Mouse (Mus musculus) kidney, embryonic 15.5 days (tissue): Measurements from ENCODE around the gene Msl1. TPM values are rescaled to one million over a fixed set of nuclear protein-coding genes. Genes with fewer than 3 reads are reported as not detected.
A peak's percentile ranks its signal among the peaks of the same experiment; 100 is the strongest.

Source experiments
- ATAC-seq: fragments of 200-750 bp; cut with Nextera tagmentation; replicated peaks from 2 replicates; pipeline ENCODE4 v1.8.0; 2017; ENCODE audit warnings: moderate TSS enrichment; ENCODE audit not compliant: low FRiP score
- H3K27ac ChIP-seq: fragments of 300-500 bp; sonication (generic); 2 replicates; pipeline ENCODE4 v1.5.1; 2015; ENCODE audit warnings: mild to moderate bottlenecking, inconsistent platforms
- H3K27me3 ChIP-seq: fragments of 300-500 bp; sonication (generic); 2 replicates; pipeline ENCODE4 v1.6.1; 2015; ENCODE audit warnings: inconsistent platforms
- H3K36me3 ChIP-seq: fragments of 300-500 bp; sonication (generic); 2 replicates; pipeline ENCODE4 v1.6.1; 2015; ENCODE audit warnings: inconsistent platforms
- H3K4me1 ChIP-seq: fragments of 300-500 bp; sonication (generic); 2 replicates; pipeline ENCODE4 v1.6.1; 2015; ENCODE audit warnings: inconsistent platforms
- H3K4me2 ChIP-seq: fragments of 300-500 bp; sonication (generic); 2 replicates; pipeline ENCODE4 v1.6.1; 2015; ENCODE audit warnings: moderate library complexity, mild to moderate bottlenecking, inconsistent platforms
- H3K4me3 ChIP-seq: fragments of 300-500 bp; sonication (generic); replicated peaks from 2 replicates; pipeline ENCODE4 v1.5.1; 2015; ENCODE audit warnings: mild to moderate bottlenecking, inconsistent platforms
- H3K9ac ChIP-seq: fragments of 300-500 bp; sonication (generic); 2 replicates; pipeline ENCODE4 v1.6.1; 2015; ENCODE audit warnings: mild to moderate bottlenecking, inconsistent platforms
- H3K9me3 ChIP-seq: fragments of 300-500 bp; sonication (generic); replicated peaks from 2 replicates; pipeline ENCODE4 v1.6.1; 2016; ENCODE audit warnings: inconsistent platforms
- WGBS: fragments of 180-500 bp; shearing (Covaris S2); methylation state at CpG from one replicate; pipeline ENCODE4 v1.1.7; 2015; ENCODE audit warnings: mixed read lengths; 5-methylcytosine and 5-hydroxymethylcytosine counted together
- polyA plus RNA-seq: library from polyadenylated mRNA; unstranded; fragments of >200 nt; fragmentation: Nextera tagmentation; extraction: Ambion mirVana; gene quantifications from 2 replicates; pipeline ENCODE4 v1.2.1, GENCODE M21; 2015

Msl1 gene
- polyA plus RNA-seq, 1 experiment from 2014 or later: 25.8 TPM

GRCm38 (mm10) chr11:98766346-98766745 is 29.0 kb upstream of the Msl1 start:
- ATAC-seq: no peak
- Histone ChIP-seq H3K27me3 (no peaks in the 10 kb centered on the region), H3K27ac (no peak overlapping the region), H3K36me3 (peaks cover 57% of the 10 kb centered on the region), H3K9me3 (no peaks in the 10 kb centered on the region), H3K4me3 (no peak overlapping the region), H3K4me1 (peaks cover 64% of the 10 kb centered on the region), H3K9ac (no peak overlapping the region), H3K4me2 (no peak overlapping the region)
- whole genome bisulfite sequencing: 42% methylated on average over 2 of the region's 2 CpGs

- H3K27me3 ChIP-seq: no peaks in the 10 kb centered on the region
- 0 out of 2 replicates have a peak, but pooled peaks have one; percentile 7 for ATAC-seq
- no peak overlapping the region for H3K9ac ChIP-seq
- no peak overlapping the region for H3K4me3 ChIP-seq
- peaks cover 64% of the 10 kb centered on the region for H3K4me1 ChIP-seq
- H3K27ac ChIP-seq: 0 out of 2 replicates have a peak overlapping the region, but pooled peaks have one; percentile 24
- no peaks in the 10 kb centered on the region for H3K9me3 ChIP-seq
- peak overlapping the region; percentile 52; the same call in 1 of the 2 replicates for H3K4me2 ChIP-seq
- 53% methylated on average over 5 of the region's 5 CpGs for WGBS
- H3K36me3 ChIP-seq: peaks cover 53% of the 10 kb centered on the region
Observed at GRCm38 (mm10) chr11:98766816-98767215, 28.5 kb upstream of the Msl1 start.

- Histone ChIP-seq H3K9me3 (no peaks in the 10 kb centered on the region), H3K27me3 (no peaks in the 10 kb centered on the region), H3K4me3 (no peak overlapping the region; the same call in 1 of the 2 replicates), H3K4me1 (peaks cover 67% of the 10 kb centered on the region), H3K9ac (no peak overlapping the region), H3K27ac (0 out of 2 replicates have a peak overlapping the region, but pooled peaks have one; percentile 24), H3K36me3 (peaks cover 49% of the 10 kb centered on the region), H3K4me2 (peak overlapping the region; percentile 52)
- 10% methylated on average over 9 of the region's 9 CpGs for WGBS
- ATAC-seq: peak; percentile 22; the same call in 1 of the 2 replicates
Observed at GRCm38 (mm10) chr11:98767276-98767675, 28.0 kb upstream of the Msl1 start.

GRCm38 (mm10) chr11:98767713-98768112 is 27.6 kb upstream of the Msl1 start:
- H3K4me3 ChIP-seq: peak overlapping the region; percentile 29

GRCm38 (mm10) chr11:98768127-98769006 is 26.9 kb upstream of the Msl1 start:
- whole genome bisulfite sequencing: 12% methylated on average over 39 of the region's 39 CpGs
- Histone ChIP-seq H3K36me3 (peaks cover 41% of the 10 kb centered on the region), H3K27me3 (no peaks in the 10 kb centered on the region), H3K4me3 (peak overlapping the region; percentile 29), H3K27ac (peak overlapping the region; percentile 85), H3K4me2 (peak overlapping the region; percentile 52), H3K9ac (peak overlapping the region; percentile 36), H3K9me3 (no peaks in the 10 kb centered on the region), H3K4me1 (peaks cover 69% of the 10 kb centered on the region)
- ATAC-seq: peak; percentile 38

More at GRCm38 (mm10) chr11:98767713-98768112, 27.6 kb upstream of the Msl1 start:
- H3K27me3 ChIP-seq: no peaks in the 10 kb centered on the region
- ATAC-seq: no peak
- WGBS: 10% methylated on average over 4 of the region's 4 CpGs
- H3K36me3 ChIP-seq: peaks cover 47% of the 10 kb centered on the region
- H3K4me1 ChIP-seq: peaks cover 69% of the 10 kb centered on the region
- H3K4me2 ChIP-seq: peak overlapping the region; percentile 52
- H3K27ac ChIP-seq: peak overlapping the region; percentile 85
- H3K9me3 ChIP-seq: no peaks in the 10 kb centered on the region
- 0 out of 2 replicates have a peak overlapping the region, but pooled peaks have one; percentile 36 for H3K9ac ChIP-seq

GRCm38 (mm10) chr11:98769007-98769954 is 26.0 kb upstream of the Msl1 start:
- Histone ChIP-seq H3K9me3 (no peaks in the 10 kb centered on the region), H3K36me3 (peaks cover 32% of the 10 kb centered on the region), H3K4me3 (no peak overlapping the region), H3K27me3 (no peaks in the 10 kb centered on the region), H3K4me1 (peaks cover 75% of the 10 kb centered on the region), H3K4me2 (no peak overlapping the region), H3K27ac (peak overlapping the region; percentile 85), H3K9ac (no peak overlapping the region)
- 84% methylated on average over 25 of the region's 25 CpGs for WGBS
- ATAC-seq: no peak

GRCm38 (mm10) chr11:98770096-98770975 is 25.0 kb upstream of the Msl1 start:
- H3K4me3 ChIP-seq: no peak overlapping the region
- no peak overlapping the region for H3K9ac ChIP-seq
- no peaks in the 10 kb centered on the region for H3K9me3 ChIP-seq
- peaks cover 76% of the 10 kb centered on the region for H3K4me1 ChIP-seq
- H3K4me2 ChIP-seq: no peak overlapping the region
- 90% methylated on average over 26 of the region's 26 CpGs for WGBS
- no peak overlapping the region for H3K27ac ChIP-seq
- peaks cover 22% of the 10 kb centered on the region for H3K36me3 ChIP-seq
- H3K27me3 ChIP-seq: no peaks in the 10 kb centered on the region
- no peak for ATAC-seq

- peaks cover 21% of the 10 kb centered on the region for H3K36me3 ChIP-seq
- H3K4me1 ChIP-seq: peaks cover 76% of the 10 kb centered on the region
- no peak overlapping the region for H3K9ac ChIP-seq
- no peaks in the 10 kb centered on the region for H3K27me3 ChIP-seq
- no peak for ATAC-seq
- H3K27ac ChIP-seq: no peak overlapping the region
- WGBS: 91% methylated on average over 18 of the region's 18 CpGs
- no peak overlapping the region for H3K4me3 ChIP-seq
- no peaks in the 10 kb centered on the region for H3K9me3 ChIP-seq
- H3K4me2 ChIP-seq: no peak overlapping the region
Observed at GRCm38 (mm10) chr11:98771131-98771530, 24.2 kb upstream of the Msl1 start.

GRCm38 (mm10) chr11:98771844-98772525 is 23.3 kb upstream of the Msl1 start:
- peaks cover 21% of the 10 kb centered on the region for H3K36me3 ChIP-seq
- H3K9me3 ChIP-seq: no peaks in the 10 kb centered on the region
- no peak for ATAC-seq
- H3K27ac ChIP-seq: 0 out of 2 replicates have a peak overlapping the region, but pooled peaks have one; percentile 57
- H3K4me1 ChIP-seq: peaks cover 76% of the 10 kb centered on the region
- no peak overlapping the region for H3K4me2 ChIP-seq
- H3K4me3 ChIP-seq: no peak overlapping the region
- H3K27me3 ChIP-seq: no peaks in the 10 kb centered on the region
- H3K9ac ChIP-seq: no peak overlapping the region
- WGBS: 87% methylated on average over 11 of the region's 11 CpGs

GRCm38 (mm10) chr11:98772667-98773171 is 22.6 kb upstream of the Msl1 start:
- H3K9me3 ChIP-seq: no peaks in the 10 kb centered on the region
- H3K27me3 ChIP-seq: no peaks in the 10 kb centered on the region
- H3K4me3 ChIP-seq: 0 out of 2 replicates have a peak overlapping the region, but pooled peaks have one; percentile 43
- peak overlapping the region; percentile 87 for H3K4me2 ChIP-seq
- peaks cover 76% of the 10 kb centered on the region for H3K4me1 ChIP-seq
- peak overlapping the region; percentile 57; the same call in 1 of the 2 replicates for H3K27ac ChIP-seq
- H3K9ac ChIP-seq: no peak overlapping the region
- WGBS: 43% methylated on average over 8 of the region's 8 CpGs
- peaks cover 21% of the 10 kb centered on the region for H3K36me3 ChIP-seq
- ATAC-seq: no peak
